In genomic region chr7:69062994-69063393, GRCm38 (mm10) we compare ENCODE assay signal across 12 mouse cellular contexts.
"Had no signal": no experiment of that assay in that cellular context is flagged by ENCODE, and none has a peak within 500 bp of the region (broad histone marks: within the 10 kb centered on the region; RNA-seq: fewer than 3 reads in every experiment).

No protein-coding gene starts in this region.

- H3K4me2 ChIP-seq: kidney, embryonic 15.5 days; limb, embryonic 15.5 days; liver, embryonic 12.5 days; lung, embryonic 14.5 days; midbrain, embryonic 11.5 days had no signal

- H3K36me3 ChIP-seq: kidney, embryonic 15.5 days; limb, embryonic 15.5 days; liver, embryonic 12.5 days had no signal

- H3K9ac ChIP-seq: kidney, embryonic 15.5 days; limb, embryonic 15.5 days; liver, embryonic 12.5 days; lung, embryonic 14.5 days had no signal

- H3K4me1 ChIP-seq: kidney, embryonic 15.5 days; limb, embryonic 15.5 days; liver, embryonic 12.5 days; megakaryocyte, embryonic 14.5 days had no signal

- H3K4me3 ChIP-seq: kidney, embryonic 15.5 days; limb, embryonic 15.5 days; liver, embryonic 12.5 days; megakaryocyte, embryonic 14.5 days had no signal

- ATAC-seq: liver, embryonic 12.5 days had no signal

- DNase-seq: kidney, postnatal 14 days; layer of hippocampus, postnatal 36 days; lung, embryonic 14.5 days; lung, postnatal 10 days; thymus, postnatal 14 days had no signal

- H3K9me3 ChIP-seq: kidney, embryonic 15.5 days; limb, embryonic 15.5 days; liver, embryonic 12.5 days had no signal

- H3K27ac ChIP-seq: kidney, embryonic 15.5 days; limb, embryonic 15.5 days; liver, embryonic 12.5 days; macrophage; stomach, postnatal 0 days had no signal

- H3K27me3 ChIP-seq: kidney, embryonic 15.5 days; limb, embryonic 15.5 days; liver, embryonic 12.5 days; megakaryocyte, embryonic 14.5 days had no signal
